Mouse (Mus musculus): ENCODE measurements at regions not wholly inside any gene's neighbourhood (a gene's known extent, or its start where the extent isn't known, plus 50 kb on each side); places are given as distances from the start of the nearest gene placed in this dataset.

GRCm38 (mm10) chr10:118956352-118956751 is 86.3 kb upstream of the Dyrk2 start:
- TF ChIP-seq CTCF (conservative IDR thresholded peaks at IDR 0.05; ENCODE audit: low read length) (no peak), POU5F1 (IDR thresholded peaks at IDR 0.05; ENCODE audit: borderline replicate concordance, low read length) (no peak), NANOG (IDR thresholded peaks at IDR 0.05; ENCODE audit: borderline replicate concordance, low read length) (no peak)

Data from E14TG2a.4 (cell line).